Mouse (Mus musculus) C2C12 (cell line): ENCODE data around the gene Dlx5. TPM values are rescaled to one million over a fixed set of nuclear protein-coding genes. Genes with fewer than 3 reads are reported as not detected.

Experiments
- H3K27me3 ChIP-seq: one replicate; pipeline ENCODE4 v1.6.1; 2011; ENCODE audit not compliant: control insufficient read depth, insufficient read depth, insufficient read length
- H3K36me3 ChIP-seq: one replicate; pipeline ENCODE4 v1.6.1; 2011; ENCODE audit not compliant: control insufficient read depth, insufficient read depth
- H3K4me3 ChIP-seq: one replicate; pipeline ENCODE4 v1.5.1; 2011; ENCODE audit warnings: mild to moderate bottlenecking, control low read depth; ENCODE audit not compliant: poor library complexity, insufficient read depth, severe bottlenecking
- H3K79me2 ChIP-seq: one replicate; pipeline ENCODE4 v1.6.1; 2011; ENCODE audit not compliant: control insufficient read depth, insufficient read depth
- H3K79me3 ChIP-seq: one replicate; pipeline ENCODE4 v1.6.1; 2011; ENCODE audit warnings: low read depth, control low read depth
- H3ac ChIP-seq: one replicate; pipeline ENCODE3; 2011; ENCODE audit warnings: low read depth; ENCODE audit not compliant: control insufficient read depth, insufficient read length
- CEBPB ChIP-seq: IDR thresholded peaks from one replicate; pipeline ENCODE4 v1.6.1; 2011; ENCODE audit warnings: low read depth, mild to moderate bottlenecking, control low read depth, moderate library complexity
- CTCF ChIP-seq: IDR thresholded peaks from one replicate; pipeline ENCODE4 v1.5.1; 2011; ENCODE audit not compliant: control insufficient read depth, insufficient read depth, insufficient read length
- FOSL1 ChIP-seq: IDR thresholded peaks from one replicate; pipeline ENCODE4 v1.8.0; 2011; ENCODE audit warnings: mild to moderate bottlenecking, low read length; ENCODE audit not compliant: poor library complexity, insufficient read depth, severe bottlenecking
- MAX ChIP-seq: IDR thresholded peaks from one replicate; pipeline ENCODE4 v1.6.1; 2011; ENCODE audit warnings: mild to moderate bottlenecking, control low read depth
- MYOD1 ChIP-seq: IDR thresholded peaks from one replicate; pipeline ENCODE4 v1.6.1; 2011; ENCODE audit warnings: low read depth; ENCODE audit not compliant: control insufficient read depth, insufficient read length
- MYOG ChIP-seq: IDR thresholded peaks from one replicate; pipeline ENCODE4 v1.6.1; 2011; ENCODE audit not compliant: control insufficient read depth, insufficient read length; ENCODE audit errors: extremely low read depth
- USF1 ChIP-seq: IDR thresholded peaks from one replicate; pipeline ENCODE4 v1.6.1; 2011; ENCODE audit warnings: low read depth, mild to moderate bottlenecking, control low read depth, moderate library complexity
- polyA plus RNA-seq: library from polyadenylated mRNA; unstranded; fragments of >200 nt; fragmentation: generic; extraction: Trizol; gene quantifications from one replicate; pipeline ENCODE4 v1.2.1, GENCODE M21; 2012; ENCODE audit warnings: missing spikeins

The Dlx5 gene
- polyA plus RNA-seq, 1 experiment, result not detected

GRCm38 (mm10) chr6:6877981-6878840, 3.7 kb downstream of the Dlx5 start:
- H3ac ChIP-seq, result no peak overlapping the region
- no peaks in the 10 kb centered on the region for H3K36me3 ChIP-seq
- no peaks in the 10 kb centered on the region for H3K79me2 ChIP-seq
- H3K27me3 ChIP-seq, result peaks cover 80% of the 10 kb centered on the region
- no peak for TF ChIP-seq MAX
- no peak for TF ChIP-seq CEBPB
- no peak for TF ChIP-seq MYOG
- no peak for TF ChIP-seq MYOD1
- TF ChIP-seq CTCF, result no peak
- TF ChIP-seq USF1, result no peak
- no peak for TF ChIP-seq FOSL1
- H3K4me3 ChIP-seq, result no peak overlapping the region
- H3K79me3 ChIP-seq, result no peaks in the 10 kb centered on the region

DNA sequence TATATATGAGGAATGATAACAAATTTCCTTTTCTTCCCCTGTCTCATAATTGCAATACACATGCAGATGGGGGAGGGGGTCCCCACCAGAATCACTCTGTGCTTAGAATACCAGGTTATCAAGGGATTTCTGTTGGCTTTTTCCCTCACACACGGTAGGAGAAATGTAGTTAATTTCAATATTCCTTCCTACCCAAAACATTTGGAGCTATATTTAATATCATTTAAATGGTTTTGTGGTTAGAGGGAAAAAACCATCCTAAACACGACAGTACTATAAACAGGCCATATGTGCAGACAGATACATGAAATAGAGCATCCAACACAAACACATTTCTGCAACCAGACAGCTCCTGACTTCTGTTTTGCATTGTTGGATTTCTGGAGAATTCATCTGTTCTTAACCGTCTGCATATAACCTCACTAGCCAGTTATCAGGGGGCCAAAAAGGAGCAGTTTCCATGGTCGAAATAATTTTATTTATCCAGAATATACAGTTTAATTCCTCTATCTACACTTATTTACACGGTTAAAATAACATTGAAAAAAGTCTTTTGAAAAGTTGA, 4.5 kb downstream of the Dlx5 start:
- Histone ChIP-seq H3ac (no peak overlapping the region), H3K79me2 (no peaks in the 10 kb centered on the region), H3K79me3 (no peaks in the 10 kb centered on the region), H3K4me3 (no peak overlapping the region), H3K36me3 (no peaks in the 10 kb centered on the region), H3K27me3 (peaks cover 82% of the 10 kb centered on the region)
- no peak for TF ChIP-seq MYOG
- no peak for TF ChIP-seq CEBPB
- TF ChIP-seq CTCF, result no peak
- no peak for TF ChIP-seq MAX
- no peak for TF ChIP-seq USF1
- TF ChIP-seq MYOD1, result no peak
- TF ChIP-seq FOSL1, result no peak

DNA sequence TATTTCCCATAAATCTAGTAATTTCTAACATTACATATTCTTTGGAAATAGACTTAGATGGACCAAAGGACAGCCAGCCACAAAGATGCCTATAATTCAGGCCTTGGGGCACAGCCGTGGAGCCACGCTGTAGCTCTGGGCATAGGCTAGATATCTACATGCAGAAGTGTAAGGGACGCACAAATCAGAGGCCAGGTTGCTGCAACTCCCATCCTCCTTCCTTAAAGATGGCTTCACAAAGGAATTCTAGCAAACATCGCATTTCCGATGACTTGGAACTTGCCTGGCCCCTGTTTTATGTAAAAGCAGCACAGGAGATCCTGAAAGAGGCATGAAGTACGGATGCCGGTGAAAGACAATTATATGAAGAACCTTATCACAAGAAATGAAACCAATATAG, 5.2 kb downstream of the Dlx5 start:
- Histone ChIP-seq H3K27me3 (peaks cover 75% of the 10 kb centered on the region), H3K36me3 (no peaks in the 10 kb centered on the region)
- TF ChIP-seq CEBPB, result no peak
- TF ChIP-seq MAX, result no peak
- TF ChIP-seq MYOG, result no peak
- TF ChIP-seq CTCF, result no peak
- no peak for TF ChIP-seq MYOD1
- no peak for TF ChIP-seq FOSL1
- TF ChIP-seq USF1, result no peak

GRCm38 (mm10) chr6:6876231-6876630, 5.7 kb downstream of the Dlx5 start:
- no peaks in the 10 kb centered on the region for H3K79me3 ChIP-seq
- no peaks in the 10 kb centered on the region for H3K36me3 ChIP-seq
- no peaks in the 10 kb centered on the region for H3K79me2 ChIP-seq
- peaks cover 70% of the 10 kb centered on the region for H3K27me3 ChIP-seq
- no peak overlapping the region for H3ac ChIP-seq
- TF ChIP-seq MYOD1 (no peak), FOSL1 (no peak), MYOG (no peak), MAX (no peak), CTCF (no peak), USF1 (no peak), CEBPB (no peak)
- no peak overlapping the region for H3K4me3 ChIP-seq

More for the DNA sequence above, 5.2 kb downstream of the Dlx5 start:
- Histone ChIP-seq H3K79me2 (no peaks in the 10 kb centered on the region), H3K4me3 (no peak overlapping the region), H3ac (no peak overlapping the region), H3K79me3 (no peaks in the 10 kb centered on the region)

DNA sequence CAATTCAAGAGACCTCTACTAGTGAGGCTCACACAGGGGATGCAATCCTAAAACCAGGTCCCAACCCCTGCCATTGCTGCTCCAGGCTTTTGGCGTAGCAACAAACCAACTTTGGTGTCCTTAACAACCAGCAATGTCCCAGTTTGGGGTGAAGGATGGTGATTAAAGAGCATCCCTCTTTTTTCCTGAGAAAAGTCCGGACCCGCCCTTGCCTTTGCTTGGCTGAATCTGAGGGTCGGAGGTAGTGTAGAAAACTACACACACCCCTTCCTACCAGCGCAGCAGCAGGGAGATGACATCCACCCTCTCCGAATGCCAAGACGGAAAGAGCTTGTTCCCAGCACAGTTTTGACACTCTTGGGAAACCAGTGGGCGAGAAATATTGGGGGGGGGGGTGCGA, 6.2 kb downstream of the Dlx5 start:
- no peaks in the 10 kb centered on the region for H3K79me2 ChIP-seq
- H3K36me3 ChIP-seq, result no peaks in the 10 kb centered on the region
- H3K79me3 ChIP-seq, result no peaks in the 10 kb centered on the region
- H3K27me3 ChIP-seq, result peaks cover 65% of the 10 kb centered on the region
- no peak for TF ChIP-seq CEBPB
- no peak for TF ChIP-seq CTCF
- TF ChIP-seq FOSL1, result no peak
- H3K4me3 ChIP-seq, result no peak overlapping the region
- no peak overlapping the region for H3ac ChIP-seq

- Histone ChIP-seq H3K4me3 (no peak overlapping the region), H3K79me3 (no peaks in the 10 kb centered on the region), H3K36me3 (no peaks in the 10 kb centered on the region), H3ac (no peak overlapping the region), H3K27me3 (peaks cover 59% of the 10 kb centered on the region), H3K79me2 (no peaks in the 10 kb centered on the region)
- TF ChIP-seq USF1 (no peak), FOSL1 (no peak)
Observed at GRCm38 (mm10) chr6:6875136-6875535, 6.7 kb downstream of the Dlx5 start.
